Mouse (Mus musculus): Measurements from ENCODE around the gene Pafah1b2.

DNA sequence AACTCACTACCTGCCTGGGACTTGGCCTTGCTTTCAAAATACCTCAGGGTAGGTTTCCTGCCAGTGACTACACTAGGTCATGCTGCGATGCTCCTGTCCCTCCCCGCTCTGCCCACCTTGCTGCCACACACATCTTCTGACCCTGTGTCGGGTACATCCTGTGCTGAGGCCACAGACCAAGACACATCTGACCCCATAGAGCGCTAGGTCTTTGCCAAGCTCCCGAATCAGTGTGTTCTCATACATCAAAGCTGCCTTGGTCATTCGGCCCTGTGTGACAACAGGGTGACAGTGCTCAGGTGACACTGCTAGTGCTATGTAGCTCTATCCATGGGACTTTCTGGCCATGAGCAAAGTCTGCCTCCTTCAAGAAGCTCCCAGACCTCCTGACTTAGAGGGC lies 72.7 kb downstream of the Pafah1b2 start:
- TF ChIP-seq CTCF (IDR thresholded peaks at IDR 0.05; ENCODE audit: low read depth, low read length) (no peak), GATA1 (IDR thresholded peaks at IDR 0.05; ENCODE audit: borderline replicate concordance, low read length) (no peak), POLR2AphosphoS5 (IDR thresholded peaks at IDR 0.05; ENCODE audit: insufficient replicate concordance, low read depth, low read length) (no peak)

Measured in G1E (cell line).